Mouse (Mus musculus) left cerebral cortex, adult 9 months (tissue): ENCODE results near the gene Brk1.

Experiments used
- DNase-seq, 2 experiments: peaks; one replicate each; pipeline ENCODE4 v3.0.0; 2022; ENCODE audit warnings: low spot score in 2 of 2

Brk1 gene

DNA sequence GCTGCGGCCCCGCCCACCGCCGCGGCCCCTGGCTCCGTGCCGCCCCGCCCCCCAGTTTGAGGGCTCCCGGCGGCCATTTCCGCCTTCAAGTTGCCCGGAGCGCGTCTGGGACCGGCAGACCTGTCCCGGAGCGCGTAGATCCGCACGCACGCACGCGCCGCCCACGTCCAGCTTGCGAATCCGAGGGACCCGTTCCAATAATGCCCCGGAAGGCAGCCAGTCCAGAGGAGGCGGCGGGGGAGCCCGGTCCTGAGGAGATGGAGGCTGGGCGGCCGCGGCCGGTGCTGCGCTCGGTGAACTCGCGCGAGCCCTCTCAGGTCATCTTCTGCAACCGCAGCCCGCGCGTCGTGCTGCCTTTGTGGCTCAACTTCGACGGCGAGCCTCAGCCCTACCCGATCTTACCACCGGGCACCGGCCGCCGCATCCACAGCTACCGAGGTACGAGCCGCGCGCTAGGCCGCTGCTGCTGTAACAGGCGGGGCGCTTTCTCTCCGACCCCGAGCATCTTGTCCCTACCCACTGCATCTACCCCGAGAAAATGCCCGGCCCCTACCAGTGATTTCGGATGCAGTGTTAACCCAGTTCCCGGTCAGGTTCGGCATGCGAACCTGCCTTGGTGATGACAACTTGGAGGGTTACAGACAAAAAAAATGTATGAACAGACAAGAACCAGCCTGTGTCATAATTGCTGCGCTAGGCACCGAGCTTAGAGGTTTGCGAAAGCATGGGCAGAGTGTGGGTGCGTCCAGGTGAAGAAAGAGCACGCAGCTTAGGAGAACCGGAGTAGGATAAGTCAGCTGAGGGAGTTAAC lies 19.6 kb downstream of the Brk1 start, which contains the start of gene Vhl:
Gene Vhl, plus strand, starts transcription at position 19 of the 811 bp plus-strand sequence.
- DNase-seq, result peak in 1 of 2 experiments; percentile 87

DNA sequence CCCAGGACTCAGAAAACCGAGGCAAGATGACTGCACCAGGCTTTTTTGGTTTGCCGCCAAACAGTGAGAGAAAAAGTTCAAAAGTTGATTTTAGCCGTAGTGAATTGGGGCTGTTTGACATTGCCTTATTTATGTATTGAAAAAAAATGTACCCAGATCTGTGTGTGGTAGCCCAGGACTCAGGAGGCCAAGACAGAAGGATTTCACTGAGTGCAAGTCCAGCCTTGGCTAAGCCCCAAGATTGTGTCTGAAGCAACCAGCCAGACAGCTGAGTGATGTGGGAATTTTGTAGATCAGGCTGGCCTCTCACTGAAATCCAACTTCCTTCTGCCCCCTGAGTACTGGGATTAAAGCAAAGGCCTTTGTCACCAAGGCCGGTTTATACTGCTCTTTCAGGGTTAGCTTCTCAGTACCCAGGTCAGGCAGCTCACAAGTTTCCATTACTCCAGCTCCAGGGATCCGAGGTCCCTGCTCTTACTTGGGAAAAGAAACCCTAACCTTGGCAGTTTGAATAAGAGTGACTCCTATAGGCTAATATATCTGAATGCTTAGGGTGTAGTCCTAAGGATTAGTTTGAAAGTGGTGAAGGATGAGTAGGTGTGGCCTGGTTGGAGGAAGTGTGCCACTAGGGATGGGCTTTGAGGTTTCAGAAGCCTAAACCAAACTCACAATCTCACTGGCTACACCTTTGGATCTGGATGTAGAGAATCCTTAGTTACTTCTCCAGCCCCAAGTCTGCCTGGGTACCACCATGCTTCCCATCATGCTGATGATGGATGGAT lies 20.6 kb downstream of the Brk1 start:
- no peak for DNase-seq

DNA sequence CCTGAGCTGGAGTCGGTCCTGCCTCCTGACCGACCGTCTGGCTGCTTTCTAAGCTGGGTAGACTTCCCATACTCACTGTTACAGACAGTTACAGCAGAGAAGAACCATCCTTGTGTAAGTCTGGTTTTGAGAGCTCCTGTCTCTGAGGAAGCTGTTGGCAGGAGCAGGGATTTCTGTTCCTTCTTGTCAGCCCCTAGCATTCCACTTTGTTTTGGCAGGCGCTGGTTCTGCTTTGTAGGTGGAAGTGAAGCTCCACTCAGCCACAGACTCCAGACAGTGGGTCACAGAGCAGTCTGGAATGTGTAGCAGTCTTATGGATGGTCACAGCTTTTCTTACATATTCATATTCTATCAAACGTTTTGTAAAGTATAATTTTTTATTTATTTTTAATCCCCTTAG lies 25.8 kb downstream of the Brk1 start:
- DNase-seq, result peak in 1 of 2 experiments; percentile 44

DNA sequence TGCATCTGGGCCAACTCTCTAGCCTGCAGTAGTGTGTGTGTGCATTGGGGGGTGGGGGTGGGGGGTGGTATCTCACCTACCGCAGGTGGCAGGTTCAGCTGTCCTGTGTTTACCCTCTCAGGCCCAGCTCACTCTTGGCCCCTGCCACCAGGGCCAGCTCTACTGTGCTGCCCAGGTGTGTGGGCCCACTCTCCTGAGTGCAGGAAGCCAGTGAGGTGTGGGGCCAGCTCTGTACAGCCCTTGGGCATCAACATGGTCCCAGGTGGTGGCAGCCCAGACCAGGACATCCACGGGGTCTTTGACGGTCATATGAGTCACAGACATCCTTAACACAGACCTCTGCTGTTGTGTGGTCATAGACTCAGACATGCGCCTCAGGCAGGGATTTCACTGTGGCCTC lies 28.3 kb downstream of the Brk1 start:
- no peak for DNase-seq

DNA sequence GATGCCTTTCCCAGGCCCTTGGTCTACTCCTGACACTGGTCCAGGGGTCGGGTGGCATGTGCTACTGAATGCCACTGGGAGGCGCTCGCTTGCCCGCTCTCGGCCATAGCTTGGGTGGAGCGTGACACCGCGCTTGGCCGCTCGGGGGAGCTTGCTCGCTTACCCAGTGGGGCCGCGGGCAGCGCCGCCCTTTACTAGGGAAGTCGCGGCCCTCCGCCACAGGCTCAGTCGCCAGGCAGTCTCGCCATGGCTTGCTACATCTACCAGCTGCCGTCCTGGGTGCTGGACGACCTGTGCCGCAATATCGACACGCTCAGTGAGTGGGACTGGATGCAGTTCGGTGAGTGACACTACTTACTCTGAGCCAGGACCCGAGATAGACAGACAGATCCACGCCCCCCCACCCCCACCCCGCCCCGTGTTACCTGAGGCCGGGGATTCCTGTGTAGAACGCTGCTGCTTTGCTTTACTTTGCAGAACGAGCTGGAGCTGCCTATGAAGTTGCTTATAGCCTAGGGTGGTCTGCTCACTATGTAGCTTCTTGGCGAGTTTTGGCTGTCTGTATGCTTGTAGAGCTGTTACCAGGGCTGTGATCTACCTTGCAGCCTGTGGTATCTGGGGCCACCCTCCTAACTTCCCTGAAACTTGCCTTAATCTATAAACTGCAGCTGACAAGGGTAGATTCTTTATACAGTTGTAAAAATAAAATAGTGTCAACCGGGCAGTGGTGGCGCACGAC lies 33.9 kb downstream of the Brk1 start, which contains the start of gene Irak2:
Gene Irak2, plus strand, starts transcription at position 166 of the 739 bp plus-strand sequence.
- peak; percentile 79 to 96 for DNase-seq

DNA sequence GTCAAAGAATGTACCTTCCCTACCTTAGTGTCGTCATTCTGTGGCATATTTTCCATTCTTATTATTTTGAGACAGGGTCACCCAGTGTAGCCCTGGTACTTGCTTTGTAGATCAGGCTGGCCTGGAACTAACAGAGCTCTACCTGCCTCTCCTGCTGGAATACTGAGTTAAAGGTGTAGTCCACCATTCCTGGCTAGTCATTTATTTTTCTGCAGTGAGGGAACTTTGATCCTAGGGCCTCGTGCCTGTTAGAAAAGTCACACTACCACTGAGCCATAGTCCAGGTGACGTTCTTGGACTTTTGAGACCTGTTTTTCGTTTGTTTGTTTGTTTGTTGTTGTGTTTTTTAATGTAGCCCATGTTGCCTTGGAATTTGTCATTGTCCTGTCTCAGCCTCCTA lies 34.6 kb downstream of the Brk1 start:
- DNase-seq, result no peak

DNA sequence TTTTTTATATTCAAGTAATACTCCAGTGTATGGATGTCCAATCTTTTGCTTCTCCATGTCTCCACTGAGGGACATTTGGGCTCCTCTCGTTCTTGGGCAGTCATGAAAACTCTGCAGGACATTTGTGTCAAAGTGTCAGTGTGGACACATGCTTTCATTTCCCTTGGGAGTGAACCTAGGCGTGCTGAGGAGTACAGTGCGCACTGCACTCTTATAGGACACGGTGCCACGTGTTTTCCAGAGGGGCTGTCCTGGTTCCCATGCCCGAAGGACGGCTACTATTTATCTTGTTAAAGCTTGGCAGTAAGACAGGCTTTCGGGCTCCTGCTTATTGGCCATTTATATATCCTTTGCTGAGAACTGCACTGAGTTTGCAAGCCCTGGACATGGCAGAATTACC lies 38.0 kb downstream of the Brk1 start:
- no peak for DNase-seq

DNA sequence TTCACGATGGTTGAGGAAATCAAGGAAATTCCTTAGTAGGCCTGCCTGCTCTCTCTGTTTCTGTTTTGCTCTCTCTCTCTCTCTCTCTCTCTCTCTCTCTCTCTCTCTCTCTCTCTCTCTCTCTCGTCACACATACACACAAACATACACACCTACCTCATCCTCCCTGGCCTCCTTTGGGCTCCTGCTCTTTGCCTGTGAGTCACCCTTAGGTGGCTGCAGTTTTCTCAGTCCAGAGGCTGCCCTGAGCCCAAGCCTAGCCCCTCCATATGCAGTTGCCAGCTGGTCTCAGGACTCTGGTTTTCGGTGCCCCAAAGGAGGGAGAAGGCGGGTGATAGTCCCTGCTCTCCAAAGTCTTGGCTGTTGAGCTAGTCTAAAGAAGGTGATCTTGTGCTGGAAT lies 38.4 kb downstream of the Brk1 start:
- no peak for DNase-seq

DNA sequence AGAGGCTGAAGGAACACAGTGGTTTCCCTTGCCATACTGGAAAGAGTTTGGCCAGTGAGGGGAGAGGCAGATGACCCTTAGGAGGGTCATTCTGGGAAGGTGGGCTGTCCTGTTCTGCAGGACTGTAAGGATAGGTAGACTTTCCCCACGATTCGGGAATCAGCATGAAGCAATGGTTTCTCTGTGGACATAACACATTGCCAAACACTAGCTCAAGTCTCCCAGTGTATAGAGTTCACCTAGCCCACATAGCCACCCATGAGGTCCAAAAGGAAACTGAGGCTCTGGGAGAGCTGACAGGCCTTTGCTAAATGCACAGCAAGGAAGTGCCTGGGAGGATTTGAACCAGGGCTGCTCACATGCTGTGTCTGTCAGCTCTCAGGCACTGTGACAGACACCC lies 39.4 kb downstream of the Brk1 start:
- DNase-seq, result no peak

DNA sequence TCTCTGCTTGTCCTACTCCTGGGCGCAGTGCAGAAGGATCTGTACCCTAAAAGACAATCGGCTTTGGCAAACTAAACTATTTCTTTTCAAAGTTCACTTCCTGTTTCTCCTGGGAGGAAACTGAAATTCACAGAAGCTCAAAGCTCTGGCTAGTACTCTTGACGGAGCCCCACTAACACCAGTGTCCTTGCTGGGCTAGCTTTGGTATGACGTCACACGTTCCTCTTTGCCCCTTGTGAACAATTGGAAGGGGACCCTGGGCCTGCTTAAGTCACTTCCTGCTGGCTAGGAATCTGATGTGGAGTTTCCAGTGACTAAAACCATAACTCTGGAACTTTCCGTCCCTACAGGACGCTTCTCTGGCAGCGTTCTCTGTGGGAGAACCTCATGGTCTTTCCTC lies 40.2 kb downstream of the Brk1 start:
- DNase-seq, result peak in 1 of 2 experiments; percentile 26

DNA sequence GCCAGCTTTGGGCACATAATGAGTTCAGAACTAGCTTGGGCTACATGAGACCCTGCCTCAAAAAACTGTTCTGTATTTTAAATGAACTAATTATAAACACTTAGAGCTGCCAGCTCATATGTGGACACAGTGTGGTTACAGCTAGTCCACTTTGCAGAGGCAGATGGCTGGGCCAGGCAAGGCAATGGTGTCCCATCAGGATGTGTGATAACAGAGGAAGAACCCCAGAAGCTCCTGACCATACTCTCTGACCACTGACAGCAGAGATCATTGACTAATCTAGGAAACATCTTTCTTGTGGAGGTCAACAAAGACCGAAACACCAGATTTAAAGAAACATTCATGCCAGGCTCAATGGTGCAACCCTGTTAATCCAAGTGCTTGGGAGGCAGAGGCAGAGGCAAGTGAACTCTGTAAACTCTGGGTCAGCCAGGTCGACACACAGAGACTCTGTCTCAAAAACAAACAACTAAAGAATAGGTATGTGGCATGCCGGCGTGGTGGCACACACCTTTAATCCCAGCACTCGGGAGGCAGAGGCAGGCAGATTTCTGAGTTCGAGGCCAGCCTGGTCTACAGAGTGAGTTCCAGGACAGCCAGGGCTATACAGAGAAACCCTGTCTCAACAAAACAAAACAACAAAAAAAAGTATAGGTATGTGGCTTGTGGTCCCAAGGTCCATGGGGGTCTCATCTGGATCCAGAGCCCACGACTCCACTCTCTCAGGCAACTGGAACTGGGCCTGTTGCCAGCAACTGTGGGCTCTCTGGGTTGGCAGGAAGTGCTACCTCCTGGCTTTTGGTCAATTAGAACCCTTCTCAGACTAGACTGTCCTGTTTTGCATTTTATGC lies 45.0 kb downstream of the Brk1 start:
- no peak for DNase-seq

DNA sequence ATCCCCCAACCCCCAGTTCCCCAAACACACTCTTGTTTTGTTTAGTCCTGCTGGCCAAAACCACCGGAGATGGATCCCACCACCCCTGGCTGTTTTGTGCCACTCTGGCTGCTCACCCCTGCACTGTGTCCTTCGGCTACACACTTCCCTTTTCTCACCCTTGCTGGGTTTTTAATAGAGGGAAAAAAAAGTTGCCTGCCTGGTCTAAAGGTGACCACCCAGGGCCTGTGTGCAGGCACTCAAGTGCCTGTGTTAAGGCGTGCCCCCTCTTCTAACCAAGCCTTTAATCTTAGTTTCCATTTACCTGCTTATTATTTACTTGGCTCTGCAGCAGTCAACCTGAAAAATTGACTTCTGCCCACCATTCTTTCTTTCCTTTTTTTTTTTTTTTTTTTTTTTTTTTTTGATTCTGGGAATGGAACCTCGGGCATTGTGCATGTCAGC lies 45.6 kb downstream of the Brk1 start:
- DNase-seq, result no peak

DNA sequence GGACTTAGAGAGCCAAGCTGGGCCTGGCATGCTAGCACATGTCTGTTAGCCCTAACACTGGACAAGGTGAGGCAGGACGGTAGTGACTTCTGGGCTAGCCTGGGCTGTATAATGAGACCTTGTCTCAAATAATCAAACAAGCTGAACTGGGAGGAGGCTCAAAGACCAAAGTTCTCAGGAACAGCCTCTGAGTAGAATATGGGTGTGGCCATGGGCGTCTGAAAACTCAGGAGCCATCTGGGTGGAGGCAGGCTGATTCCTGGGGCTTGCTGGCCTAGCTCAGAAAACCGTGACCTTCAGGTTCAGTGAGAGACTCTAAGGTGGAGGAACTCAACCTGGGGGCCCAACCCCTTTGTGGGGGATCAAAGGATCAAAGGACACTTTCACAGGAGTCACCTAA lies 47.1 kb downstream of the Brk1 start:
- no peak for DNase-seq

DNA sequence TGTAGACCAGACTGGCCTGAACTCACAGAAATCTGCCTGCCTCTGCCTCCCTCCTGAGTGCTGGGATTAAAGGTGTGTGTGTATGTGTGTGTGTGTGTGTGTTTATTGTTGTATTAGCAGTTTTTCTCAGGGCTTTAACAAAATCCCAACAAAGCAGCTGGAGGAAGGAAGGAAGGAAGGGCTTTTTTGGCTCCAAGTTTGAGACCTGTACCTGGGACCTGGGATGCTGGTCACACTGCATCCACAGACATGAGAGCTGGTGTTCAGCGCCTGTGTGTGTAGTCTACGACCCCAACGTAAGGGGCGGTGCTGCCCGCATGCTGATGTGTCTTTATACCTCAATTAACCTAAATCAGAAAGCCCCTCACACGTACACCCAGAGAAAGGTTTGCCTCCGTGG lies 49.0 kb downstream of the Brk1 start:
- no peak for DNase-seq

DNA sequence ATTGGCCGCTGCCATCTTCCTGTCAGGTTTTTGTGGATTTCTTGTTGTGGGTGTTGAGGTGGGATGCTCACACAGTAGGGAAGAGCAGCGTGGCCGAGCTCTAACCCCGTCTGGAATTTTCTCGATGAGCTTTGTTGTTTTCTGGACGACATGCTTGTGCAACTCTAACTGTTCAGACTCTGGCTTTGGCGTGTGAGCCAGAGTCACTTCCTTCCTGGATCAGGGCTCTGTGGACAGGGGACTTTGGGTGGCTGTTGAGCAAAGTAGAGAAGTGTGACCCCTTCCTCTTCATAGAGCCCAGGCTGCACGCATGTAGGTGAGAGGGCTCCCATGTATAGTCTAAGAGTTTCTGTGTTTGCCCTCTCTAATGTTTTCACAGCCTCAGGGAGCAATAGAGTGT lies 49.5 kb downstream of the Brk1 start:
- DNase-seq, result no peak

DNA sequence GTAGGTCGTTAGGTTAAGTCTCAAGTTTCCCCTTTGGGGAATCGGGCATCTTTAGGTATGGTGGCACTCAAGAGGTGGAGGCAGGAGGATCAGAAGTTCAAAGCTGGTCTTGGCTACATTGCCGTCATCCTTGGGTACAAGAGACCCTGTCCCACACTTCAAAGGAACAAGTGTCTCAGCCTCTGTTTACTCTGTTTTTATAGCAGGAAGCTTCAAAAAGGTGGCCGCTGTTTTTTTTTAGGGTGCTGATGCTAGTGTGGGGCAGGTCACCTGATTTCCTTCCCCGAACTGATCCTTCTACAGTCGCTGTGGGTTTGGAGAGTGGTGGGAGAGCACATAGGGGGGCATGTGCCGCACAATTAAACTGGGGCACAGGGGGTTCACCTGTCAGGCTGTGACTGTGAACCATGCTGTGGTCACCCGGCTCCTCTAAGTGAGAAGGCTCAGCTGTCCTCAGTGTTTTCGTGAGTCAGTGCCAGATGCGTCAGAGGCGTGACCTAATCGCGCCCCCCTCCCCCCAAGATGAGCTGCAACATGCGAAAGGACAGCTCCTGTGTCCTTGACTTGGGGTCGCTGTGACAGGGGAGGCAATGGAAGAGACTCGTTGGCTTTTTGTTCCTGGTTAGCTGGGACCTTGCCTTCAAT lies 50.3 kb downstream of the Brk1 start:
- no peak for DNase-seq

DNA sequence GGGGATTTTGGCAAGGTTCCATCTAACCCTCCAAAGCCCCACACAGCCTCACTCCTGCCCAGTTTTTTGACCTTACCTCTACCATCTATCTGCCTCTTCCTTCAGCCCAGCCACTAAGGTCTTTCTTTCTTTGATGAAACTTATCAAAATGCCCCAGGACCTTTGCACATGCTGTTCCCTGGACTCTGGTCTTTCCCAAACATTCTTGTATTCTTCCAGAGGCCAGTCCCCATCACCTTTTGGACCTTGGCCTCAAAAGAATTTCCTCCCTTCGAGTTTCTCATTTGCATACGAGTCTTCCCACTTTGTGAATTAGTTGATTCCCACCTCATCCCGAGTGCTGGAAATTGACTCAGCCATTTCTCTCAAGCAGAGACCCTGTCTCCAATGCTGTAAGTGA lies 50.9 kb downstream of the Brk1 start:
- DNase-seq, result no peak

DNA sequence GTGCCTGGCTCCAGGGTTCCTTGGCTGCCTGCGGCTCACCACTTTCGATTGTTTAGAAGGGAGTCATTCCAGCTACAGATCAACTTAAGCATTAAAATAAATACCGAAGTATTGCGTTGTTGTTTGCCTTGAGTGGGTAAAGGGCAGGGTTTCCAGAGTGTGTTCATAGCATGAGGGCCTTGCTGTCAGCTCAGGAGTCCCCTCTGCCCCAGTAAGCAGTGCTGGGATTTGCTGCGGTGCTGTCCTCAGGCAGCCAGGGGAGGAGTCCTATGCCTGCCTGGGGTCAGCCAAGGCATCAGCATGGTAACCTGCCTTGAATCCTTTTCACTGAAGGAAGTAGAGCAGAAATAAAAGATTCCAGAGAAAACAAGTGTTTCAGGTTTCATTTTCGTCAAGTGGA lies 52.3 kb downstream of the Brk1 start:
- no peak for DNase-seq

DNA sequence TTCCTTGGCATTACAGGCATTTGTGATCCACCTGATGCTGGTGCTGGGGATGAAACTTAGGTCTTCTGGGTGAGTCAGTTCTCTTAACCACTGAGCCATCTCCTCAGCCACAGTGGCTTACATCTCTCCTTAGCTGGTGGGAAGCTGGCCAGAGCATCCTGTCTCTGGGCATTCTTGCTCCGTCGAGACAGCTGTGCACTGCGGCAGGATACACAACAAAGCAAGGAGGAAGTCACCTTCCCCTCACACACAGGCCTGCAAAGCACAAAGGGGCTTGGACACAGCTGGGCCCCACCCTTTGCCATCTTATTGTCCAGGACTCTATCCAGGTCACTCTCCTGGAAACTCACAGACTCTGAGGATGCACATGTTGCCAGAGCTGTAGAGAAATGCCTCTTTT lies 53.7 kb downstream of the Brk1 start:
- no peak for DNase-seq

DNA sequence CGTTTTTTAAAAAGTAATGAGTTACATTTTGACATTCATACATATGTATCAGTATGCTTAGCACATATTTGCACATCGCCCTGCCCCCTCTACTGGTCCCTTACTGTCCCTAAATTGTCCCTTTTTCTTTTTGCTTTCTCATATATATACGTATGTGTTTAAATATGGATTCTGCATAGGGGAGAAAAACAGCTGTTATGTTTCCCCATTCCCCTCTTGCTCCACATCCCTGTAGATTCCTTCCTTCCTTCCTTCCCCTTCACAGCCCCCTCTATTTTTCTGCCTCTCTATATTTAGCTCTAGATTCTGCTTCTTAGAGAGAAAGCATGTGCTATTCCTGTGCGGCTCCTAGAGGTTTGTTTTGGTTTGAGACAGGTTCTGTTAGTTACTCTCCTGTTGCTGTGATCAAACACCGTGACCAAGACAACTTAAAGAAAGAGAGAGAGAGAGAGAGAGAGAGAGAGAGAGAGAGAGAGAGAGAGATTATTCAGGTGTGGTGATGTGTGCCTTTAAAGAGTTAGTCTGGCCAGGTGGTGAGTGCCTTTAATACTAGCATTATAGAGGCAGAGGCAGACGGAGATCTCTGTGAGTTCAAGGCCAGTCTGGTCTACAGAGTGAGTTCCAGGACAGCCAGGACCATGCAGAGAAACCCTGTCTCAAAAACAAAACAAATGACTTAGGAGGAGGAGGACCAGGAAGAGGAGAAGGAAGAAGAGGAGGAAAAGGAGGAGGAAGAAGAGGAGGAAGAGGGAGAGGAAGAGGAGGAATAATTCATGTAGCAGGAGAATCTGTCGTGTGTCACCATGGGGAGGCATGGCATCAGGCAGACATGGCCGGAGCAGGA lies 55.3 kb downstream of the Brk1 start:
- DNase-seq, result no peak
